ENCODE assay signal across 8 mouse cellular contexts in genomic region chr6:29814616-29815015, GRCm38 (mm10). TPM values are rescaled to one million over a fixed set of nuclear protein-coding genes. Genes with fewer than 3 reads are reported as not detected.
DNase-seq lines count a peak whose midpoint lies in the region; ATAC-seq lines count a peak whose summit lies in the region.

No protein-coding gene starts in this region.

- ATAC-seq in heart, embryonic 12.5 days (ENCODE audit: insufficient number of reproducible peaks, low FRiP score): no peak
- ATAC-seq in forebrain, embryonic 12.5 days (ENCODE audit: low FRiP score): peak; percentile 77; the same call in 1 of the 2 replicates
- no peak for ATAC-seq in erythroid progenitor cell, adult 5-6 weeks (replicated peaks; ENCODE audit: low FRiP score, poor library complexity, severe bottlenecking)

- H3K36me3 ChIP-seq in heart, embryonic 12.5 days: no peaks in the 10 kb centered on the region
- no peaks in the 10 kb centered on the region for H3K36me3 ChIP-seq in forebrain, embryonic 12.5 days (replicated peaks)

- DNase-seq in heart, adult 18-20 months: peak; percentile 36 to 42
- DNase-seq in adrenal gland, postnatal 10 days: peak; percentile 39
- DNase-seq in left cerebral cortex, adult 9 months (ENCODE audit: low spot score in 2 of 2): peak; percentile 47 to 49
- DNase-seq in spleen, postnatal 36 days (ENCODE audit: low spot score in 2 of 2): no peak
- no peak for DNase-seq in T-cell, adult 2 months (ENCODE audit: low spot score)

- no peaks in the 10 kb centered on the region for H3K4me1 ChIP-seq in heart, embryonic 12.5 days (replicated peaks)
- H3K4me1 ChIP-seq in forebrain, embryonic 12.5 days: peaks cover 22% of the 10 kb centered on the region

- H3K27me3 ChIP-seq in heart, embryonic 12.5 days (replicated peaks): no peaks in the 10 kb centered on the region
- H3K27me3 ChIP-seq in forebrain, embryonic 12.5 days: no peaks in the 10 kb centered on the region

- H3K9me3 ChIP-seq in heart, embryonic 12.5 days (replicated peaks): no peaks in the 10 kb centered on the region
- no peaks in the 10 kb centered on the region for H3K9me3 ChIP-seq in forebrain, embryonic 12.5 days

- H3K4me3 ChIP-seq in heart, embryonic 12.5 days: no peak overlapping the region
- no peak overlapping the region for H3K4me3 ChIP-seq in forebrain, embryonic 12.5 days (replicated peaks)

- no peak overlapping the region for H3K4me2 ChIP-seq in heart, embryonic 12.5 days
- peak overlapping the region; percentile 15; the same call in 1 of the 2 replicates for H3K4me2 ChIP-seq in forebrain, embryonic 12.5 days

- no peak overlapping the region for H3K9ac ChIP-seq in heart, embryonic 12.5 days
- H3K9ac ChIP-seq in forebrain, embryonic 12.5 days: no peak overlapping the region

- H3K27ac ChIP-seq in heart, embryonic 12.5 days (ENCODE audit: poor library complexity, severe bottlenecking): no peak overlapping the region
- peak overlapping the region; percentile 81 for H3K27ac ChIP-seq in forebrain, embryonic 12.5 days

- WGBS in heart, embryonic 12.5 days: 51% methylated on average over 2 of the region's 2 CpGs
- WGBS in forebrain, embryonic 12.5 days: 3% methylated on average over 2 of the region's 2 CpGs

RNA-seq across cellular contexts. Expression of gene Ahcyl2, which starts 46.8 kb away (rescaled TPM):
- total RNA-seq in heart, adult 18-20 months (2021): 10 to 100 TPM; 21.8 to 24.2 TPM
- 12.1 and 14.5 TPM in 2 replicates for polyA plus RNA-seq in heart, embryonic 12.5 days (2016; fragmentation: Nextera tagmentation; extraction: Ambion mirVana)
- 10 to 100 TPM; 72.1 to 79.0 TPM for total RNA-seq in adrenal gland, postnatal 10 days (2021)
- polyA plus RNA-seq in forebrain, embryonic 12.5 days (2016; fragmentation: Nextera tagmentation; extraction: Ambion mirVana): 14.7 and 18.6 TPM in 2 replicates
- 48.6 and 49.7 TPM in 2 replicates for total RNA-seq in erythroid progenitor cell, adult 5-6 weeks (2015; ENCODE audit: low replicate concordance)
- 35.2 and 55.4 TPM in 2 replicates for total RNA-seq in erythroid progenitor cell, adult 5-6 weeks (2017; ENCODE audit: low replicate concordance)

Comparison
In these comparisons a context has a peak if more than half of its experiments do, and no peak if none do; other contexts are left out.
1. DNase-seq: peak in heart, adult 18-20 months (2 of 2), adrenal gland, postnatal 10 days (single experiment) and left cerebral cortex, adult 9 months (2 of 2); none in spleen, postnatal 36 days (0 of 2) and T-cell, adult 2 months (single experiment).